Mouse (Mus musculus): ENCODE data around the gene Zfp653.

Gene Zfp653

DNA sequence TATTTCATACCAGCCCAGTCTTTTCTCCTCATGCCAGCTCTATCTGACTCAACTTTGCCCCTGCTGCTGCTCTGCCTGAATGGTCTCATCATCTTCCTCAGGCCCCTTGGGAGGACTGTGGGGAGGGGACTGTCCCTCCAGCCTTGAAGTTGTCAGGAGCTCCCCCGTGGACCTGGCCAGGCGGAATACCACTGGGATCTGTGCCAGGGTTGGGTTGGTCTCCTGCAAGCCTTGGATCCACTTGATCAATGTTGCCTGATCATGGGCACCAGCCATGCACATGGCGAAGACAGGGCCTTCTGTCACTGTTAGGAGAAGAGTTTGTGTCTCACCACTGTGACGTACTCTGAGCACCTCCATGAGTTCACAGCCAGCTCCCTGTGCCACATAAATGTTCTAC lies 1.1 kb upstream of the Zfp653 start:
- intact Hi-C loops (cut with DNase I) = no loop called here

DNA sequence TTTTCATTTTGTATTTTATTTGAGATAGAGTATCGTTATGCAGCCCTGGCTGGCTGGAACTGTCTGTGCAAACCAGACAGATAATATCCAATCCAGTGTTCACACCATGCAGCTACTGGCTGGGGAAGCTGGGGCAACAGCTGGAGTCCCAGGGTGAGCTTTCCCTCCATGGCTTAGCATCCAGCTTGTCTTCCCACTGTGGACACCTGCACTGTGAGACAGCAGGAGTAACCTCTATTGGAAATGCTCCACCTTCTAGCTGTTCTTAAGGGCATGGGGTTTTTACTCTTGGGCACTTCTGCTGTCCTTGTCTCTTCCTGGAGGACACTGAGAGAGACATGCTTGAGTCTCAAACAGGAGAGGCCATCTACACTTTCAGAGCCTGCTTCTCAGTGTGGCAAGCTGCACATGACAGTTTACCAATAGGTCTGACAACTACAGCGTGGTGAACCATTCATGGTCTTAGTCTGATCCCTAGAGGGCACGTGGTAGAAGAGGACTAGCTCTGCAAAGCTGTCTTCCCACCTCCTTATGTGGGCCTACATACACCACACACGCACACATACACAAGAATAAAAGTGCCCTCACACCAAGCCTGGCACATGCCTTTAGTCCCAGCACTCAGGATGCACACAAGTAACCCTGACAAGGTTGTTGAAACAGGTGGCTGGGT lies 1.2 kb downstream of the Zfp653 start:
- intact Hi-C loops (cut with DNase I) = loop anchor here (10.0 kb wide), 1 partner anchor 155 kb away; the partner anchor contains the start of gene Zfp809

DNA sequence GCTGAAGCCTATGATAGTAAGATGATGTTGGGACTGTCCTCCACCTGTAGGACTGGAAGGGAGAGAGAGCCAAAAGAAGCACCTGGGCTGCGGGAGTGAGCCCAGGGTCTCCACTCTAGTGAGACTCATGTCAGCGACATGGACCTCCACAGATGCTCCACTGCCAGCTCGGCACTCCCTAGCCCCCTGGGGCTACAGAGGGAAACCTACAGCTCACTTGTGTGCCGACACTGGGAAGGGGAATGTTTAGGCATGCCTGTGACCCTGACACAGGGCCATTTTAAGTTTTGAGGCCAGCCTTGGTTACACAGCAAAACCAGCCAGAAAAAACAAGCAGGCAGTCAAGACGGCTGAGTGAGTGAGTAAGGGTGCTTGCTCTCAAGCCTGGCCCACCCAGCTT lies 4.0 kb downstream of the Zfp653 start:
- intact Hi-C loops (cut with DNase I) = loop anchor here (2.0 to 10.0 kb wide), 2 partner anchors 76 to 158 kb away; partner anchors contain the start of gene Zfp809

DNA sequence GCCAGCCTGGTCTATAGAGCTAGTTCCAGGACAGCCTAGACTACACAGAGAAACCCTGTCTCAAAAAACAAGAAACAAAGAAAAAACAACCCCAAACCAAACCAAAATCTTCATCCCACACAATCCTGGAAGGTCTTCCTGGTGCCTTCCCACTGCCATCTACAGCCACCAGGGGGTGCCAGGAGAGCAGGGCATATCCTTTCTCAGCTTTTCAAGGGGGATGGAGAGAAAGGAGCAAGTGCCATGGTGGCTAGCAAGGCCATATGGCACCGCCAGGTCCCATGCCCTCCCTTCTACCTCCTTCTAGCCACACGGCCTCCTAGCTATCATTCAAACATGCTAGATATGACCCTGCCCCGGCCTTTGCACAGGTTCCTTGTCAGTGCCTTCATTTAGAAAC lies 4.7 kb downstream of the Zfp653 start:
- intact Hi-C loops (cut with DNase I) = loop anchor here (2.0 to 10.0 kb wide), 2 partner anchors 76 to 158 kb away; partner anchors contain the start of gene Zfp809

DNA sequence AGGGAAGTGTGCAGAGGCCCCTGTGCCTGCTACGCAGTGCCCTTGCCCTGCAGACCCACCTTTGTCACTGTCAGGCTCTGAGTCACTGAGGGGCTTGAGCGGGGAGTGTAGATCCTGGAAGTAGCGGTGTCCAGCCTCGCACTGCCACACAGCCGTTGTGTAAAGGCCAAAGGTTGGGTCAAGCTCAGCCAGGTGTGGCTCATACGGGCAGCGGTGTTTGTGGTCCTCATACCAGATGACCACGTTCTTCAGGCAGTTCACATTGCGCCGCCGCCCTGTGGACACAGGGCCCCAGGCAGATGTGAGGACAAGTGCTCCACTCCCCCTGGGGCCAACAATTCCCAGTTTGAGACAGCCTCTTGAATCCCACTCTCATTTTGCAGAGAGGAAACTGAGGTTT lies 5.5 kb downstream of the Zfp653 start:
- intact Hi-C loops (cut with DNase I) = loop anchor here (2.0 to 10.0 kb wide), 2 partner anchors 77 to 159 kb away; partner anchors contain the start of gene Zfp809

DNA sequence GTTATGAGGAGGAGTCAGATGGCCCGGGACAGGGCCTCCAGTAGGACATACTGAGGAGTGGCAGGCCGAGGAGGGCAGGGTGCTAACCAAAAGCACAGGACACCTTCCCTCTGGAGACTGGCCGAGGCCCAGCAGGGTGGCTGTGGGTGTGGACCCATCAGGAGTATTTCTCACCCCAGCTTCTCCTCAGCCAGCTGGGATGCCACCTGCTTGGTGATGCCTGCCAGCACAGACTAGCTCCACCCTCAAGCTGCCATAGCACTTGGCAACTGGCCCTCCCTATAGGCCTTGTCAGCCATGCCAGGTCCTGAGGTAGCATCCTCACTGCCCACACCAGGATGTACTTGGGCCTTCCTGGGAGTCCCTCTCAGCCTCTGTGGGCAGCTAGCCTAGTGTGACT lies 6.8 kb downstream of the Zfp653 start:
- intact Hi-C loops (cut with DNase I) = loop anchor here (10.0 kb wide), 1 partner anchor 160 kb away; the partner anchor contains the start of gene Zfp809

DNA sequence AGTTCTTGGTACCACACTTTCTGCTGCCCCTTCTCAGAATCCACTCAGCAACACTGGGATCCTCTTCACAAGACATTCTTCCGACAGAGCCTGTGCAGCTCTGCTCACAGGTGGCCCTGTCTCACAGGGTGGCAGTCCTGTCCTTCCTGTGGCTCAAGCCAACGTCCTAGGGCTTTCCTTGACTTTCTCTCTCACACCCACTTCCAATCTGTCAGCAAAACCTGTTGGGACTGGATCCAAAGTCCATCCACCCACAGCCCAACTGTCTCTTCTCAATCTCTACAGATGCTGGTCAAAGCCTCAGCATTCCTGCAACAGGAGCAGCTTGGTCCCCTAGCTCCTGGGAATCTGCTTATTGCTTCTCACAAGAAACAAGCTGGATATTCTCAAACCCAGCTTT lies 9.8 kb downstream of the Zfp653 start:
- intact Hi-C loops (cut with DNase I) = loop anchor here (10.0 kb wide), 1 partner anchor 163 kb away; the partner anchor contains the start of gene Zfp809

DNA sequence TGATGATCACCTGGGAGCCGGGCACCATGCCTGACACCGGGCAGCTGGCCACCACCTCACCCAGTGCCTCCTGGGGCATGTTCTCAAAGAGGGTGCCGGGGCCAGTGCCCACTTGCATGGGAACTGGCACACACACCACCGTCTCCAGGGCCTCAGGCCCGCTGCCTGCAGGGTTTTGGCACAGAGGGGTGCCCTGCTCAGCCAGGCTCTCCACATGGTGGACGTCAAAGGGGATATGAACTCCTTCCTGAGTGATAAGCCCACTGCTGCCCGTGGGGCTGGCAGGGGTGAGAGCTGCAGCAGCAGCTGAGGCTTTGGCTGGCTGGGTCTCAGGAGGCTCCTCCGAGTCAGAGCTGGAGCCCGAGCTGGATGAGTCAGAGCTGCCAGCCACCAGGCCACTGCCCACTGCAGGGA lies 13.2 kb downstream of the Zfp653 start:
- intact Hi-C loops (cut with DNase I) = no loop called here

DNA sequence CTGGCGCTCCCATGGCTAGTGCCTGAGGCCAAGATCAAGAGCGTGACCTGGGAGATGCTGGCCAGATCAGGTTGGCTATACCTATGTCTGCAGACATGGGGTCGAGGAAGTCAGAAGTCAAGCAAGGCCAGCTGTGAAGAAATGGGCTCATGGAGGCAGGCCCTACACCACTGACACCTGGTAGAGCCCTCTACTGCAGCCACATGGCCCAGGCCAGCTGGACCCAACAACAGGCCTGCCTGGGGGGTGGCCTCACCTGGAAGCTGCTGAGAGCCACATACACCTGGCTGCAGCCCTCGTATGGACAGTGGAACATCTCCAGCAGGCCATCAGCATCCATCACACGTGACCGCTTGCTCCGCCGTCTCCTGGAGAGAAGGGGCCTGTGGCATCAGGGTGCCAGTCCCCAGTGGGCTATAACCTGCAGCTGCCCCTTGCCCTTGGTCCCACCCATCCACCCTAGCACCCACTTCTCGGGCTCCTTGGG lies 14.1 kb downstream of the Zfp653 start:
- intact Hi-C loops (cut with DNase I) = no loop called here

DNA sequence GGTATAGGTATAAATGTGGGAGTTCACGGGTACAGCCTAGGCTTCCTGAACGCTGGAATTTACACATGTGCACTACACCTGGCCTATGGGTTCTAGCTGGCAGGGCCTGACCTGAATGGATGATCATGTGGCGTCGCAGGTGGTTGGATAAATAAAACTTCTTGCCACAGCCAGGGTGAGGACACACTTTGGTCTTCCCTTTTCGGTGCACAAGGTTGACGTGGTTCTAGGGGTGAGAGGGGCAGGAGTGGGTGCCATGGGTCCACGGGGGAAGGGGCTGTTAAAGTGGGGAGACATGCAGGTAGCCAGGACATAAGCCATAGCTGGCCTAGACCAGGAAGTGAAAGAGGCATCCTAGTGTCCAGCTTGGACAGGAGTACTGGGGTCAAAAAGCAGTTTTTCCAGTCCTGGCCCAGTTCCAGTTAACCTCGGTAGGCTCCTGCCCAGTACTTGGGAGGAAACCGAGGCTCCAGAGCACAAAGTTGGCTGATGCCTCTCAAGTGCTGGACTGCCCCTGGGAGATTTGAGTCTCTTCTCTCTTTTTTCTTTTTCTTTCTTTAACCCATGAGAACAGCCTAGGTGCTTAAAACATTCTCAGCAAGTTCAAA lies 14.8 kb downstream of the Zfp653 start:
- intact Hi-C loops (cut with DNase I) = no loop called here

DNA sequence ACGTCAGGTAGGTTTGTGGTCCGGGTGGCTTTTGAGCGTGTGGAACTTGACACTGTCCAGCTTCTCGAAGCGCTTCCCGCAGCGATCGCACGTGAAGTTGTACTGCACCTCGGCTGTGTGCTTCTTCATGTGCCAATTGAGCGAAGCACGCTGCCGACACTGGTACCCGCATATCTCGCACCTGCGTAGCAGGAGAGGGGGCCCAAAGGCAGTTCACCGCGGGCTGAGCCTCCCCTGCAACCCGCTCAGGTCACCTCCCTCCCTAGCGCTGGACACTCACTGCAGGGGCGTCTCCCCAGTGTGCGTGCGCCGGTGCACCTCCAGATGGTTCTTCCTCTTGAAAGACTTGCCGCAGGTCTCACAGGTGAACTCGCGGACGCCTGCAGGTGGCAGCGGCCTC lies 15.5 kb downstream of the Zfp653 start:
- intact Hi-C loops (cut with DNase I) = loop anchor here (2.0 kb wide), 1 partner anchor 77 kb away; no protein-coding TSS in a partner anchor

DNA sequence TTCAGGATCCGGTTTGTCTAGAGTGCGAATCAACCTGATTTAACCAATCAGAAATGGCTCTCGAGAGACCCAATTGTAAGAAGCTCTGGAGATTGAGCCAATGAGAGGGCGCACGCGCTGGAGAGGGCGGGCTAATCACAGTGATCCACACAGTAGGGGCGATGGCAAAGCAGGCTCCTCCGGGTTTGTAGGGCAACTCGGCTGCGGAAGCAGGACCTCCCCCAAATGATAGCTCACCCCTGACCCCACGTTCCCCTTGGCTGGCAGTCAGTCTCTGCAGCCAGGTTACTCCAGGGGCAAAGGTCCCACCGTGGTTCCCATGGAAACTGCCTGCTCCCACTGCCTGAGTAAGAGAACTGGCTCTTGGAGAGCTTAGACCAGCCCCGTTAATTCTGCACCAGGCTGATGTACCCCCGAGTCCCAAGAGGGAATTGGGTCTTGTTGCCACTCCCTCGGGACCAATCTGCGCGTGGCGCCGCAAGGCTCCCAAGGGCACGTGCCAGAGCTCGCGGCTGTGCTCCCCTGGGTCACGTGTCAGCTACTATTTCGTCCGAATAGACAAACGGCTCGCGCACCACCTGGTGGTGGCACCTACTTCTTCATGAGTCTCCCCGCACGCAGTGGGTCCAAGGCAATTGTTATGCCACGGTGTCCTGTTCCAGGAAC lies 16.6 kb downstream of the Zfp653 start:
- intact Hi-C loops (cut with DNase I) = loop anchor here (2.0 kb wide), 1 partner anchor 76 kb away; no protein-coding TSS in a partner anchor

DNA sequence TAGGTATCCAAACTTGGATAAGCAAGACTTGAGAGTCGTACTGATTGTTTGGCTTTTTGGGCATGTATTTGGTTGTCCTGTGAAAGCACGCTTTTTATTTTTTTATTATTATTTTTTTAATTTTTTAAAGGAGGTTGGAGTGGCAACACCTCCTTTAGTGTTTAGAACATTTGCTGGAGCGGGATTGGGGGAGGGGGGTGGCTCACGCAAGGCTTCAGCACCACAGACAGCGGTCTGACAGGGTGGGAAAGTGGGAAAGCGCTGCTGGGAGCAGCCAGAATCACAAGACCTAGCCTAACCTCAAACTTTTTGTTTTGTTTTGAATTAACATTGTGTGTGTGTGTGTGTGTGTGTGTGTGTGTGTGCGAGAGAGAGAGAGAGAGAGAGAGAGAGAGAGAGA lies 17.5 kb downstream of the Zfp653 start:
- intact Hi-C loops (cut with DNase I) = loop anchor here (2.0 kb wide), 1 partner anchor 75 kb away; no protein-coding TSS in a partner anchor

DNA sequence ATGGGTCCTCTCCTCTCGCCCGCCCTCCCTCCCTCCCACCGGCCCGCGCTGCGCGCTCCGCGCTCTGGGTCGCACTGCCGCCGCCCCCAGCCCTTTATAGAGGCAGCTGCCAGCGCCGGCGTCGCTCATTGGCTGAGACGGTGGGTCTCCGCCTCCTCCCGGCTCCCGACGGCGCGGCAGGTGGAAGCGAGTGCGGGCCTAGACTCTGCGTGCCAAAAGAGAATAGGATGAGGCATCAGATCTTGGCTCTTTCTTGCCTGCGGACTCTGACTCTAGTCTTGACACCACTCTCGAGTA lies 19.3 kb downstream of the Zfp653 start, which contains the start of gene Elavl3:
TSS of gene Elavl3 (minus strand) at position 66 of the 297 bp plus-strand sequence.
- intact Hi-C loops (cut with DNase I) = no loop called here

DNA sequence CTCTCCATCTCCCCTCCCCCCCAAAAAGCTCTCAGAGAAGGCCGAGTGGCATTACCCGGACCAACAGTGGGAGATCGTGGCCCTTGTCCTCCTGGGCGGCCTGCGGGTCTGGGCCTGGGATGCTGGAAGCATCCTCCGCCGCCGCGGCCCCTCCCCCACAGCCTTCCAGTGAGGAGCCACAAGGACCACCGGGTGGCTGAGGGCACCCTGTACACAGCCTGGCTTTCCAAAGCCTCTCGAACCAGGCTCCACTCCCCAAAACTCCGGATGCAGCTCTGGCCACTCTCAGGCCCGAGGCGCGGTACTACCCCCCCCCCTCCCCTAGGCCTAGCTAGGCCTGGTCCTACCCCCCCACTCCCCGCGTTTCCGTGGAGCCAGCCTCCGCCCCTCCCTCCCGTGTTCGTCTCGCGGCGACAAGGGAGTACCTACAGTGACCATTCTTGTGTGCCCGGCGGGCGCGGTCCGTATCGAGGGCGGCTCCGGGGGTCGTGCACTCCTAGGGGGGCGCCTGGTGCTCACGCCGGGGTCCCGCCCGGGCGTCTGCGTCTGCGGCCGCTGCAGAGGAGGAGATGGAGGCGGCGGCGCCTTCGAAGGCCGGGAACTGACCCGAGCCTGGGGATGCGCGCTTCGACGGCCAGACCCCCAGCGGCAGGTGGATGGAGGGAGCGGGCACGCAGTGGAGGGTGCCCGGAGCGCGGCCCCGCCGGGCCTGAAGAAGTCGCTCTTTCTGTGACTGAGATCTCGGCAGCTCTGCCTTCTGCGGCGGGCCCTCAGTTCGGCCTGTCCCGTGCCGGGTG lies 19.8 kb downstream of the Zfp653 start:
- intact Hi-C loops (cut with DNase I) = no loop called here

DNA sequence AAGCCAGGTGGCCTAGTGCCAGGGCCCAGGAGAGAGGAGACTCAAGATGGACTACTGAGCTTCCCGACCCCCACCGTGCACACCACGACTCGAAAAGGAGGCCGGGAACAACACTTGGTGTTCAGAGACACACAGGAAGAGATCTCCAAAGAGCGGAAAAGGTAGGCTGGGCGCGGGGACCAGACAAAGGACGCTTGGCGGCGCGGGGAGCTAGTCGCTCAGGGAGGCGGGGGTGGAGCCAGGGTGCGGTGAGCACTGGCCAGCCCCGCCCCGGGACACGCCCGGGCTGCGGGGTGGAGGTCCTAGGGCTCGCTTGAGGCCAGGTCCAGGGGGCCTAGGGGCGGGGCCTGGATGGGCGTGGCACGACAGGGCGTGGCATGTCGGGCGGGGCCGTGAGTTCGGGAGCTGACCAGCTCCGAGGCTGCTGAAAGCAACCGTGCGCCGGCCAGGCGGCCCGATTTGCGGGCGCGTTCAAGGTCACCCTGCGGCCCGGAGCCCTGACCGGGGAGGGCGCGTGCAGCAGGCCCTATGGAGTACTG lies 20.8 kb downstream of the Zfp653 start:
- intact Hi-C loops (cut with DNase I) = no loop called here

DNA sequence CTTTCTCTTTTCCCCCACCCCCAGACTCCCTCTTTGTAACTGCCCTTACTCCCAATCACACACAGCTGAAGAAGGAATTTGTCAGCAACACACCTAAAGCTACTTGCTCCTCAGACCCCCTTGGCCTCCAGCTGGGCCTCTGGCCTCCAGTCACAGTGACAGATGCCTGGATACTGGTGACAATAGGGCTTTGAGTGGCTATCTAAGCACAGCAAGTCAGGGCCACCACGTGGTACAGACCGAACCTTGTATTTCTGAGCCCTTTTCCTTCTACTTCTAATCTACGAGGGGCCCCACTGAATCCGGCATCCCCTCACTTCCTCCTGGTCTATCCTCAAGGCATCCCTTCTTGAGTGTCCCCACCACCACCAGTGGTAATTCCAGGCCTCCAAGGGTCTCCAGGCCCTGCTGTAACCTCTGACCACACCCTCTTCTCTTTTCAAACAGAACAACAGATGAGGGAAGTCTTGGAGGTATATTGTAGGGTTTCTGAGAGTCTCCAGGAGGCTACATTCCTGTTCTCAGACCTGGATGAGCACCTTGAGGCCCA lies 21.4 kb downstream of the Zfp653 start:
- intact Hi-C loops (cut with DNase I) = loop anchor here (5.0 kb wide), 1 partner anchor 42 kb away; no protein-coding TSS in a partner anchor

DNA sequence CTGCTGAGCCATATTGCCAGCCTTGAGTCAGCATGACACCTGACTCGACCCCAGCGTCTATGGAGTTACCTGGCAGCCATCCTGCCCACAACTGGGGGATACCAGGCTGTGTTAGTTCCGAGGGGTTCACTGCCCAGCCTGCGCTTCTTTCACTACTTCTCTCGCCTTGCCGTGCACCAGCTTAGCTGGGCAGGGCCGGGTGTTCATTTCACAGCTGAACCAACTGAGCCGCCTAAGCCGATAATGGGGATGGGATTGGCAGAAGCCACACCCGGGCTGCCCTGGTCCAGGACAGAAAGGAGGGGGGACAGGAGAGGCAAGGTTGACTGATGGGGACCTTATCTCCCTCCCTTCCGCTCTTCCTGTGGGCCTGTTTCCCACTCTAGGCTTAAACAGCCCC lies 21.9 kb downstream of the Zfp653 start:
- intact Hi-C loops (cut with DNase I) = loop anchor here (5.0 kb wide), 1 partner anchor 42 kb away; no protein-coding TSS in a partner anchor

DNA sequence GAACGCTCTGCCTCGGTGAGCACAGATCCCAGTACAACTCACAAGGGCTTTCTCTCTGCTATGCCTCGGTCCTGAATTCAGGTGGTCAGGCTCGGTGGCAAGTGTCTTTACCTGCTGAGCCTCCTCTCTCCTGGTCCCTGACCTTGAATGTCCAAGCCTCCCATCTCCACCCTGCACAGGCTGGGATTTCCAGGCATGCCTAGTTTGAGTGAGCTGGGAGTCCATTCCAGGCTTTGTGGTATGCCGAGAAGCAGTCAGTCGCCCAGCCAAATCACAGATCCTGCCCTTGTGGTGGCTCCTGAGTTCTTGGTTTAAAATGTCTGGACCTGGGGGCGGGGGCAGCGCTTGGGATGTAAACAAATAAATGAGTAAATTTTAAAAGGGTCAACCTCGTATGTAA lies 23.8 kb downstream of the Zfp653 start:
- intact Hi-C loops (cut with DNase I) = loop anchor here (5.0 kb wide), 1 partner anchor 40 kb away; no protein-coding TSS in a partner anchor

DNA sequence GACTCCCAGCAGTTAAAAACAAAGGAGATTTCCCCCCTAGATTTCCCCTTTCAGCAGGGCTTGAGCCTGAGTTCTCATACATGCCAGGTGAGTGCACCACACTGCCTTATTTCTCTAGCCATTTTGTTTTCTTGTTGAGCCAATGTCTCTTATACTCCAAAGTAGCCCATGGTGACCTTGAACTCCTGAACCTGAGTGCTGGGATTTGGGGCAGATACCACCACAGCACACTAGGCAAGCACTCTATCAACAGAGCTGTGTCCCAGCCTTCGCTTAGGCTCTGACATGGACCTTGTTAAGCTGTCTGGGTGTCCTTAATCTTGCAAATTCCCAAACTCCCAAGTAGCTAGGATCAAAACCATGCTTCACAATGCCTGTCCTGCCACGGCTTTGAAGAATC lies 29.3 kb downstream of the Zfp653 start:
- intact Hi-C loops (cut with DNase I) = no loop called here
